Mouse (Mus musculus) cerebellum, adult 2 months (tissue): ENCODE measurements around the gene E130308A19Rik. TPM values are rescaled to one million over a fixed set of nuclear protein-coding genes. Genes with fewer than 3 reads are reported as not detected.
A peak's percentile ranks its signal among the peaks of the same experiment; 100 is the strongest.

Experiments
- DNase-seq, 2 experiments: peaks; one replicate each; pipeline ENCODE4 v3.0.0; 2021
- H3K27ac ChIP-seq: fragments of 200-500 bp; 2 replicates; pipeline ENCODE4 v1.5.1; 2012; ENCODE audit warnings: low read length, control low read depth, inconsistent platforms; ENCODE audit not compliant: insufficient read depth
- H3K27me3 ChIP-seq: fragments of 200-500 bp; 2 replicates; pipeline ENCODE4 v1.6.1; 2012; ENCODE audit warnings: inconsistent platforms, mild to moderate bottlenecking, low read length, moderate library complexity; ENCODE audit not compliant: control insufficient read depth, insufficient read depth
- H3K4me1 ChIP-seq: fragments of 200-500 bp; 2 replicates; pipeline ENCODE4 v1.6.1; 2011; ENCODE audit warnings: low read length; ENCODE audit not compliant: control insufficient read depth, insufficient read depth
- H3K4me3 ChIP-seq: fragments of 200-500 bp; replicated peaks from 2 replicates; pipeline ENCODE3; 2011; ENCODE audit warnings: mild to moderate bottlenecking, low read depth, low read length, control low read depth; ENCODE audit not compliant: insufficient read depth
- CTCF ChIP-seq: fragments of 200-500 bp; IDR thresholded peaks from 2 replicates; pipeline ENCODE4 v1.5.1; 2011; ENCODE audit warnings: low read depth, mild to moderate bottlenecking, control low read depth, low read length, moderate library complexity, borderline replicate concordance; ENCODE audit not compliant: insufficient read depth
- POLR2A ChIP-seq: fragments of 200-500 bp; IDR thresholded peaks from 2 replicates; pipeline ENCODE4 v1.6.1; 2011; ENCODE audit warnings: low read length, control low read depth, borderline replicate concordance; ENCODE audit not compliant: insufficient read depth
- WGBS: fragments of 180-500 bp; shearing (Covaris S2); methylation state at CpG from one replicate; pipeline ENCODE4 v1.1.7; 2018; 5-methylcytosine and 5-hydroxymethylcytosine counted together
- polyA plus RNA-seq: library from polyadenylated mRNA; depleted of rRNA; stranded (reverse); fragments of >200 nt; gene quantifications from 2 replicates; pipeline ENCODE4 v1.2.3, GENCODE M21; 2012

The E130308A19Rik gene
- polyA plus RNA-seq, 1 experiment: 8.8 TPM

GRCm38 (mm10) chr4:59727187-59727877 lies 101.3 kb downstream of the E130308A19Rik start:
- no peaks in the 10 kb centered on the region for H3K27me3 ChIP-seq
- no peak overlapping the region for H3K4me3 ChIP-seq
- no peak for DNase-seq
- no peak overlapping the region for H3K27ac ChIP-seq
- WGBS: 73% methylated on average over 5 of the region's 5 CpGs
- no peaks in the 10 kb centered on the region for H3K4me1 ChIP-seq
- TF ChIP-seq CTCF (no peak), POLR2A (no peak)

- no peak overlapping the region for H3K27ac ChIP-seq
- no peaks in the 10 kb centered on the region for H3K27me3 ChIP-seq
- TF ChIP-seq POLR2A: no peak
- no peak for TF ChIP-seq CTCF
- no peak for DNase-seq
- no peak overlapping the region for H3K4me3 ChIP-seq
- H3K4me1 ChIP-seq: no peaks in the 10 kb centered on the region
- 87% methylated on average over 9 of the region's 9 CpGs for WGBS
These were observed 101.9 kb downstream of the E130308A19Rik start for GRCm38 (mm10) chr4:59727878-59728261.

- no peak for DNase-seq
- H3K4me1 ChIP-seq: no peaks in the 10 kb centered on the region
- H3K27me3 ChIP-seq: no peaks in the 10 kb centered on the region
- 82% methylated on average over 2 of the region's 2 CpGs for WGBS
- TF ChIP-seq CTCF: no peak
- TF ChIP-seq POLR2A: no peak
- no peak overlapping the region for H3K27ac ChIP-seq
- H3K4me3 ChIP-seq: no peak overlapping the region
These were observed 102.8 kb downstream of the E130308A19Rik start for GRCm38 (mm10) chr4:59728839-59729238.

GRCm38 (mm10) chr4:59731544-59731943 lies 105.5 kb downstream of the E130308A19Rik start:
- no peak for DNase-seq
- Histone ChIP-seq H3K4me1 (no peaks in the 10 kb centered on the region), H3K27ac (no peak overlapping the region), H3K4me3 (no peak overlapping the region), H3K27me3 (no peaks in the 10 kb centered on the region)
- TF ChIP-seq POLR2A (no peak), CTCF (no peak)
- WGBS: 94% methylated on average over 7 of the region's 7 CpGs

GRCm38 (mm10) chr4:59739321-59739720 lies 113.3 kb downstream of the E130308A19Rik start:
- WGBS: 98% methylated on average over 4 of the region's 4 CpGs

GRCm38 (mm10) chr4:59739882-59740281 lies 113.9 kb downstream of the E130308A19Rik start:
- H3K27ac ChIP-seq: no peak overlapping the region
- TF ChIP-seq CTCF (no peak), POLR2A (no peak)
- H3K4me3 ChIP-seq: no peak overlapping the region
- WGBS: 83% methylated on average over 2 of the region's 2 CpGs
- H3K4me1 ChIP-seq: no peaks in the 10 kb centered on the region
- no peaks in the 10 kb centered on the region for H3K27me3 ChIP-seq
- DNase-seq: no peak

More at GRCm38 (mm10) chr4:59739321-59739720, 113.3 kb downstream of the E130308A19Rik start:
- Histone ChIP-seq H3K4me1 (no peaks in the 10 kb centered on the region), H3K27ac (no peak overlapping the region), H3K27me3 (no peaks in the 10 kb centered on the region), H3K4me3 (no peak overlapping the region)
- TF ChIP-seq POLR2A: no peak
- no peak for TF ChIP-seq CTCF
- no peak for DNase-seq

- no peak for TF ChIP-seq CTCF
- TF ChIP-seq POLR2A: no peak
- peaks cover 4% of the 10 kb centered on the region; the same call in 1 of the 2 replicates for H3K4me1 ChIP-seq
- WGBS: 55% methylated on average over 13 of the region's 13 CpGs
These were observed 127.6 kb downstream of the E130308A19Rik start for GRCm38 (mm10) chr4:59753491-59754140.

GRCm38 (mm10) chr4:59756332-59757082 lies 130.5 kb downstream of the E130308A19Rik start:
- DNase-seq: peak; percentile 84 to 92
- TF ChIP-seq CTCF (no peak), POLR2A (no peak)
- Histone ChIP-seq H3K27me3 (no peaks in the 10 kb centered on the region), H3K27ac (no peak overlapping the region), H3K4me3 (no peak overlapping the region), H3K4me1 (peaks cover 4% of the 10 kb centered on the region; the same call in 1 of the 2 replicates)
- 15% methylated on average over 9 of the region's 9 CpGs for WGBS

More at GRCm38 (mm10) chr4:59753491-59754140, 127.6 kb downstream of the E130308A19Rik start:
- H3K4me3 ChIP-seq: no peak overlapping the region
- no peaks in the 10 kb centered on the region for H3K27me3 ChIP-seq
- peak in 1 of 2 experiments; percentile 23 for DNase-seq
- no peak overlapping the region for H3K27ac ChIP-seq
